Mouse (Mus musculus): ENCODE results near the gene Stk19.
A peak's percentile ranks its signal among the peaks of the same experiment; 100 is the strongest.
"Not testable (repeated sequence)": the region's sequence is repeated elsewhere in the genome, so short reads cannot be mapped to it uniquely, and the experiment has no call there.

The Stk19 gene

DNA sequence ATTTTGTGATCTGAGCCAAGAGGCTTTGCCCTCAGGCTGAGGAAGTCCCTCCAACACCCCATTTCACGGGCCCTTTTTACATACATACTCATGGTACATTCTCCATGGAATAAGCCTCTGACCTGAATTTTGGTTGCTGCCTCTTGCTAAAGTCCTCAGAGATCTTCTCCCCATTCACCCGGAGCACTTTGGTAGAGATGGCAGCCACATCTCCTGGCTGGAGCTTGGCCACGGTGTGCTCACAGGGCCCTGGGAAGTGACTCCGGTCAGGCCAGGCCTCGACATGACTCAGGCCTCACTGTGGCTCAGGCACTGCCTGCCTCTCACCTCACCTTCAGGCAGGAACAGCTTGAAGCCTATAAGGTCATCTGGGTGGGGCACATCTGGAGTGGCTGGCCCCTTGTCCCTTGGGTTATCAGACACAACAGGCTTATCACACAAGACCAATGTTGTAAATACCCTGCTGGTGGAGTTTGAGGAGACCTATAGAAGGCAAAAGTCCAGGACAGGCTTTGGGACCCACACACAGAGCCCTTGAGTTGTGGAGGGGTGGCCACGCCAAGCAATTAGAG lies 4.1 kb upstream of the Stk19 start:
- DNase-seq (ENCODE audit: low spot score): no peak

DNA sequence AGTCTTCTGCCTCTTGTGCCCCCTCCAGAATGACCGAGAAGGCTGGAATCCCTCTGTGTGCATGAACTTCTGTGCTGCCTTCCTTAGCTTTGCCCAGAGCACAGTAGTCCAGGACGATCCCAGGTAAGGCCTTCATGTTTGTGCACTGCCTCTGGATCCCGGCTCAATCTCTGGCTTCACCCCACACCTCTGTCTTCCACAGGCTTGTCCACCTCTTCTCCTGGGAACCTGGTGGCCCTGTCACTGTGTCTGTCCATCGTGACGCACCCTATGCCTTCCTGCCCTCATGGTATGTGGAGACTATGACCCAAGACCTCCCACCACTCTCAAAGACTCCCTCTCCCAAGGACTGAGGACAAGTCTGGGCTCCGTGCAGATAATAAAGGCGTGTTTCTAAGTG lies 2.0 kb upstream of the Stk19 start:
- no peak for DNase-seq (ENCODE audit: low spot score)

DNA sequence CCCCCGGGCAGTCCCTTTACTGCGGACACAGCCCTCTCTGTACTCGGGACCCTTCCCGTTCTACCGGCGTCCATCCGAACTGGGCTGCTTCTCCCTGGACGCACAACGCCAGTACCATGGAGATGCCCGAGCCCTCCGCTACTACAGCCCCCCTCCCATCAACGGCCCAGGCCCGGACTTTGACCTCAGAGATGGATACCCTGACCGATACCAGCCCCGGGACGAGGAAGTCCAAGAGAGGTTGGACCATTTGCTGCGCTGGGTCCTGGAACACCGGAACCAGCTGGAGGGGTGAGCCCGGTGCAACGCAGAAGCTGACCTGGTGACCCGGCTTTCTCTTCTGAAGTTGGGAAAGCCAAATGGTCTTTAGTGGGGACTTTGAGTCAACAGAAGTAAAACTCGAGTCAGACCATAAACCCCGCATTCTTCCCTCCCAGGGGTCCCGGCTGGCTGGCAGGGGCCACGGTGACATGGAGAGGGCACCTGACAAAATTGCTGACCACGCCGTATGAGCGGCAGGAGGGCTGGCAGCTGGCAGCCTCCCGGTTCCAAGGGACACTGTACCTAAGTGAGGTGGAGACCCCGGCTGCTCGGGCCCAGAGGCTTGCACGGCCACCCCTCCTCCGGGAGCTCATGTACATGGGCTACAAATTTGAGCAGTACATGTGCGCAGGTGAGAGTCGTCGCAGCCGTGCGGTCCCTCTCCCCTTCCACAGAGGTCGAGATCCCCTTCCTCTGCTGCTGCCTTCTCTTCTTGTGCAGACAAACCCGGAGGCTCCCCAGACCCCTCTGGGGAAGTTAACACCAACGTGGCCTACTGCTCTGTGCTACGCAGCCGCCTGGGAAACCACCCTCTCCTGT lies 949 bp upstream of the Stk19 start:
- DNase-seq (ENCODE audit: low spot score): no peak

DNA sequence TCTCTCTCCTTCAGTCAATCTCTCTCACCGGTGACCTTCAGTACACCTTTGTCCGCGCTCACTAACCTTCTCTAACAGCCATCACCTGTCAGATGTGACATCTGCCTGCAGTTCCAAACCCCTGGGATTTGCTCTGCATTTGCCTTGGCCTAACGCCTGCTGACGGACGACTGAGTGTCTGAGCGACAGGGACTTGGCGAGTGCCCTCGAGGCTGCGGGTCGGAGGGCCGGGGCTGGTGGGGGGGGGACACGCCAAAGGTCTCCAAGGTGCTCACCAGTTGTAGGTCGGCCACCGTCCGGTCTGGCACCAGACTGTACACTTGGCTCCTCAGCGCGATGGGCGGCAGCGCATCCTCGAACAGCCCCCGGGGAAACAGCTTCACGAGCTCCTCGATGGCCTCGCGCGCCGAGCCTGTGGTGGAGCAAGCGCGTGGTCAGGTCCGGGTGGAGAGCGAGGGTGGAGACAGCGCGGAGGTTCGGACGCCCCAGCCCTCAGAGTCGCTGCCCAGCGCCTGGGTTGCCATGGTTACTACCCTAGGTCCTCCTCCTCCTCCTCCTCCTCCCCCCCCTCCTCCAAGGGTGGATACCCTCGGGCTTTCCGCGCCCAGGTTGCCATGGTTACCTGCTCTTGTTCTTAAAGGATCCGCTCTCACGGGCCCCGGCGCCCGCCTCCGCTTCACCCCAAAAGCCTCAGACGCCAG lies 440 bp downstream of the Stk19 start:
- DNase-seq (ENCODE audit: low spot score): no peak

DNA sequence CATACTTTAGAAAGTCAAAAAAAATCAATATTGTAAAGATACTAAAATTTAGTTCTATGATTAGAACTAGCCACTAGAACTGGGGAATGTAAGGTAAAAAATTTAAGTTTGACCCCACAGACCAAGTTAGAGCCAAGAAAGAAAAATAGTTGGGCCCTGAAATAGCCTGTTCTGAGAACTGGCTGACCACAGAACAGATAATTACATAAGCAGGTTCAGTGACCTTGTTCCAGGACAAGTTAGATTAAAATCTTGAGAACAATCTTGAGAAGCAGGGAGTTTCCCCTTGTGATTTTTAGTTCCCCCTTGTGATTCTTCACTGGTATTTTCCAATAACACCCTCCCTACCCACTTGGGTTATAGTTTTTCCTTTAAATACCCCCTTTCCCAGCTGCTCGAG lies 6.0 kb downstream of the Stk19 start:
- not testable (repeated sequence) for DNase-seq (ENCODE audit: low spot score)

DNA sequence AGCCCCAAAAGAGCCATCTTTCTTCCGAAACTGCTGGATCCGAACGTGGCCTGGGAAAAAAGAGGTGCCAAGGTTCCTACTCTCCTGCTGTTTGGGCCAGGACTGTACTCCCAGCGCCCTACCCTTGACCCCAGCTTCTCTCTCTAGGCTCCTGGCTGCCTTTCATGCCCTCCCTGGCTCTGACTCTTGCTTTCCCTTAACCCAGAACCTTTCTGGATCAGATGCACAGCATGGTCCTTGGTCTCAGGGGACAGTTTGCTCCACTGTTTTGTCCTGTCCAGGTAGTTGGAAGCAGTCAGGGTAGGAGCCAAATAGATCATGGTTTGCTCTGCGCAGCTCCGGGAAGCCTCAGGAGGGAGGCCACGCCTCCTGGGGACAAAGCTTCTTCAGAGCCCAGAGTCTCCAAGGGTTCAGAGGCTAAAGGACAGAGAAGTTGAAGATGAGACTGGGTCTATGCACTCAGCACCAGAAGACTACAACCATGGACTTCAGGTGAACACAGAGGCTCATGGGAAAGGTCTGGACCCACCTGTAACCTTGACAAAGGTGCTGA lies 21.9 kb downstream of the Stk19 start:
- DNase-seq (ENCODE audit: low spot score): no peak

DNA sequence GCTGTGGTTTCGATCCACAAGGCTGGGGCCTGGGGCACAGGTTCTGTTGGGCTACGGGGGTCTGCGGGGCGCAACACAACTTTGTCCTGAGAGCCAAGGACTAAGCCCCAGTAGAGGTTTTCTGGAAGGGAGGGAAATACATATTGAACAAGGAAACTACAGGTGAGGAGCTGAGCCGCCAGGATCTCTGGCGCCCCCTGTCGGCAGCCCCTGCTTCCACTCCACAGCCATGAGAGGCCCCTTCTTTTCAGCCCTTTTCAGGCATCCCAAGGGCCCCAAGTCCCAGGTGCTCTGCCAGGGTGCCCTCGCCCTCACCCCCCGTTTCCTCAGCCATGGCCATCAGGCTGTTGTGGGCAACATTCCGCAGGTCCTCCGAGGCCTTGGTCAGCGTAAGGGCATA lies 23.0 kb downstream of the Stk19 start:
- DNase-seq (ENCODE audit: low spot score): peak; percentile 5

DNA sequence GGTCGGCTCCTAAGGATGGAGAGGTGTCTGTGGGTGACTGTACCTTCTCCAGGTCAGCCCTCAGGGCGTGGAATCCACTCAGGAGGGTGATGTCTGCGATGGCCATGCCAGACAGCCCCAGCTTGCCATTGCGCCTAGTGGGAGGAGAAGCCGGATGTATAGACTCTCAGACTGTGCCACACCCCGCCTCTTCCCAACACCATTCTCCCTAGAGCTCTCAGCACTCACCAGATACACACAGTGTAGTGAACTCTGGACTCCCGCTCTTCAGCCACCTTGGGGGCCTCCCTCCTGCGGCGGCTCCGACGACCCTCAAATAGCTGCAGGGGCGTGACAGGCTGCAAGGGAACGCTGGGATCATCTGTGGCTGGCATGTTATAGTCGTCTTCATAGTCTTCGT lies 25.5 kb downstream of the Stk19 start:
- DNase-seq (ENCODE audit: low spot score): no peak

DNA sequence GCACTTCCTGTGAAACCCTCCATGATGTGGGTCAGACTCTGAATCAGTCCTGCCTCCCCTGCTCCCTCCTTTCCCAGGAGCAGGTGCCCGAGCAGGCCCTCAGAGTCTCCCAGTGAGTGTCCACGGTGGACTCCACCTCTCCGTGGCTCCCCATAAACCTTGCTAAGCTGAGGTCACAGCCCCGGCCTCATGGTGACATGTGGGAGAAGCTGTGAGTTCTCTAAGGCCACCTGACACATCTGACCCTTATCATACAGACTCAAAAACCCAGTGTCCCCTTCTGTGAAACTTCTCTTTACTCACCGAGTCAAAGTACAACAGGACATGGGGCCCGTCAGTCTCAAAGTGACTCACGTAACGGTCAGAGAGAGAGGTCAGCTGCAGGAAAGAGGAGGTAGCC lies 25.9 kb downstream of the Stk19 start:
- DNase-seq (ENCODE audit: low spot score): not testable (repeated sequence)

DNA sequence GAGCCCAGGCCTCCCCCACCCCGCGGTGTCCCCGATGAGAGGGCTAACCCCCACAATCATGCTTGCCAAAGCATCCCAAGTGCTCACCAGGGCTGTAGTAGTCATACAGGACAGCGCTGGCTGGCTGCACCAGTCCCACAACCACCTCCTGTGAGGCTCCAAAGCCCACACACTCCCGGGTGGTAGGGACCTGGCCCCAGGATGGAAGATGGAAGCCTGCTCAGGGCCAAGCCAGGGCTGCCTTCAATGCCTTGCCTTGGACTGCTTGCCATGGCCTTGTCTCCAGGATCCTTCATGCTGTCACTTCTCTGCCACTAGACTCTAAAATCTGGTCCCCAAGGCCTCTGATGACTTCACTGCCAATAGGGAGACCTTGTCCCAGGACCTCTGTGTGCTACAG lies 26.3 kb downstream of the Stk19 start:
- DNase-seq (ENCODE audit: low spot score): not testable (repeated sequence)

DNA sequence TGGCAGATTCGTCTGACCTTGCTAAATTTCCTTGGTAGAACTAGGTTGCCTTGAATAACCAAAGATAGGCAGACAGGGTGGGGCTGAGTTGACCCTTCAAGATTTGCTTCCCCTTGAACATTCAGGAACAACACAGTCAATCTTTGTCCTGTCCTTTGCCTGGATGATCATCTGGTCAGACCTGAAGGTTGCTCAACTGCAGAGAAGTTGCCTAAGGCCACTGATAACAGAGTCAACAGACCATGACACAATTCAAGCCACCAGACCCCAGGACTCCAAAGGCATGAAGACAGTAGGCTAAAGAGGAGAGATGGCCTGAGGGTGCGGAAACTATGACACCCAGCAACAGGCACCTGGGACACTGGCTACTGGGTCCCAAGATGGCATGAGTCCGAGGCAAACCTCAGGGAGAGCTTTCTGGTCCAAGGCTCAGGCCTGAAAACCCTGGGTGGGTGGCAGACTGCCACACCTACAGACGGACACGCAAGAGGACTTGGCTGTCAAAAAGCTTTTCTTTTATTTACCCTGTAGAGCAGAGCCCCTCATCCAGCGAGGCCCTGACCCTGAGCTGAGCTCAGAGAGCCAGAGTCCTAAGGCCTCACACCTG lies 28.0 kb downstream of the Stk19 start:
- DNase-seq (ENCODE audit: low spot score): no peak

DNA sequence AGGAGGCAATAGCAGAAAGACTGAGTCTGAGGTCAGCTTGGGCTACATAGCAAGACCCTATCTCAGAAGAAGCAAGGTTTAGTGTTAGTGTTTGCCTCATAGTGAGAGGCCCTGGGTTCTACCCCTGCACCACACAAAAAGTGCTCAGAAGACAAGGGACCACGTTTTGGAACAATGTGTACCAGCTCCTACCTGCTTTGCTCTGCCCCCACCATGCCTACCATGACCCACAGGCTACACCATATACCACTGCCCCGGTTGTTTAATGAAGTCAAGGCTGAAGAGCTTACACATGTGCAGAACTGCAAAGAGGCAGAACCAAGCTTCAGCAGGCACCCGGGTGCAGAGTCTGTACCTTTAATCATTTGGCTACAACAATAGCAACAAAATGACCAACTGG lies 29.6 kb downstream of the Stk19 start:
- no peak for DNase-seq (ENCODE audit: low spot score)

DNA sequence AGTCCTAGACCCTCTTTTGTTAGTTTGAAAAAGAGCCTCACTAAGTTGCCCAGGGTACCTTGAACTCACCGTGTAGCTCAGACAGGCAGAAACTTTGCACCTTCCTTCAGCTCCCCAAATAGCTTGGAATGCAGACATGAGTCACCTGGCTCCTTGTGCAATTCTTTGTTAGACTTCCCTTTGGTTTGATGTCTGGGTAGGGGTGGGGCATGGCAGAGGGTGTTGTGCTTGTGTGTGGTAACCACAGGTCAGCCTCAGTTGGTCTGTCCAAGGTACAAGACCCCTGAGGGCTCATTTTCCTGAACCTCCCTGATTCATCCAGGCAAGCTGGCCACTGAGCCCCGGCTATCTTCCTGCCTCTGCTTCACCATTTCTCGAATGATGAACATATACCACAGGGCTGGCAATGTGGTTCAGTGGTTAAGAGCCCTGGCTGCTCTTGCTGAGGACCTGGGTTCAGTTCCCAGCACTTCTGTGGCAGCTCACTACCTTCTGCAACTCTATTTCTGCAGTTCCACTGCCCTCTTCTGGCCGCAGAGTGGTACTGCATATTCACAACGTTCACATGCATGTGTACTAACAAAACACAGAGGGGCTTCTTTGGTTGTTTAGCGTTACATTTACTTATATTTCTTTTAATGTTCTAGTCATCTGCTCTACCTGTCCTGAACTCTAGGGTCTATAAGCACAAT lies 31.7 kb downstream of the Stk19 start:
- no peak for DNase-seq (ENCODE audit: low spot score)

DNA sequence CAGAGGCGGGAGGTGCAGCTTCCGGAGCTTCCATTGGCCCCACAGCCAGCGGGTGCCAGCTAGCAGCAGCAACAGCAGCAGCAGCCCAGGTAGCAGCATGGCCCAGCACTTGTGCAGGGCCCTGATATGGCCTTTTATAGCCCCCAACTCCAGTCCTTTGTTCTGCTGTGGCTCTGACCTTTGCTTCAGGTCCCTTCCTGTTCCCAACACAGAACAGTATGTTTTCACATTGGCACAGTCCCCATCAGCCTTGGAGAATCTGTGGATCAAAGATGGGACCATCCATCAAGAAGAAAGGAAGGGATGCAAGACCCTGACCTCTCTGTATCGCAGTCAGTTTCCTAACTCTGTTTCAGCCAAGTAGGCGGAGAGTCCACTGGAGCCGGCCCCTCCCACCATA lies 32.4 kb downstream of the Stk19 start, which contains the start of gene Cyp21a1:
Gene Cyp21a1 (minus strand): TSS at position 261 of the 400 bp plus-strand sequence.
- not testable (repeated sequence) for DNase-seq (ENCODE audit: low spot score)

DNA sequence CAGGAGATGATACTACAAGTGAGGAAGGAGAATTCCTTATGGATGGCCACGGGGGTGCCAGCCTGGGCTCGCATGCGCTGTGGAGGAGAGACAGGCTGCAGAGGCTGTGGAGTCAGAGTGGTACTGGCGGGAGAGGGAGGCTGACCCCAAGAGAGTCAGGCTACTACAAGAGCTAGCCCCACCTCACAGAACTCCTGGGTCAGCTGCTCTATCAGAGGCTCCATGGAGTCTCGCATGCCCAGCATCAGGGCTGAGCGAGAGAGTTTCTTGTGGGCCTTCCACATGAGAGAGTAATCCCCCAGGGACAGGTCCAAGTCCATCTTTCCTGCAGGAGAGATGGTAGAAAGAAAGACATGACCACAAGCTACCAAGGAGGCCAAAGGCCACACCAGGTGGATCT lies 33.4 kb downstream of the Stk19 start:
- not testable (repeated sequence) for DNase-seq (ENCODE audit: low spot score)

DNA sequence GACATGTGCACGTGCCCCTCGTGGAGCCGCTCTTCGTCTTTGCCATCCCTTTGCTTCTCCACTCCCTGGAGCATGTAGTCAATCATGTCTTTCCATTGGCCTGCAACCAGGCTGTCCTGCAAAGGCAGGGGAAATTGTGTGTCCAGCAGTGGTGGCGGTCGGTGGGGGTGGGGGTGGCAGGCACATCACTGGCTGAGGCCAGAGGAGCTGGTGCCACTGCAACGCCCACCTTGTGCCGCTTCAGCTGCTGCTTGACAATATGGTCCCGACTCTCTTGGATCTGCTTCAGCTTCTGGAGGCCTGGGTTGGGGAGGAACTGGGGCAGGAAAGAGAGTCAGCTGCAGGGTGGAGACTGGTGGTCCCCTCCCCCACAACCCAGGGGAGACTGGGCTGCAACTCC lies 34.0 kb downstream of the Stk19 start:
- DNase-seq (ENCODE audit: low spot score): not testable (repeated sequence)

DNA sequence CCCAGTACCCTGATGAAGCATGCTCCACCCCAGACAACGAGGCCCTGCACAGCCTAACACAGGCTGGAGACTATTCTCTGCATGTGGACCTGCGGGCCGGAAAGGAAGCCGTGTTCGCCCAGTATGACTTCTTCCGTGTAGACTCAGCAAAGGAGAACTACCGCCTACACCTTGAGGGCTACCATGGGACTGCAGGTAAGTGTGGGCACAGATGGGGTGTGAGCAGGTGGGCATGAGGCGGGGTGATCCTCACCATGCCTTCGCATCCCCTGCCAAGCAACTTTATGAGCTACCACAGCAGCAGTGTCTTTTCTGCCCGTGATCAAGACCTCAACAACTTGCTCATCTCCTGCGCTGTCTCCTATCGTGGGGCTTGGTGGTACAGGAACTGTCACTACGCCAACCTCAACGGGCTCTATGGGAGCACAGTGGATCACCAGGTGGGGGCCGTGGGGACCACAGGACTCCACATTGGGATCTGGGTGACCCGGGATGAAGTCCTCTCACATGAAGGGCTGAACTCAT lies 35.9 kb downstream of the Stk19 start:
- DNase-seq (ENCODE audit: low spot score): not testable (repeated sequence)

DNA sequence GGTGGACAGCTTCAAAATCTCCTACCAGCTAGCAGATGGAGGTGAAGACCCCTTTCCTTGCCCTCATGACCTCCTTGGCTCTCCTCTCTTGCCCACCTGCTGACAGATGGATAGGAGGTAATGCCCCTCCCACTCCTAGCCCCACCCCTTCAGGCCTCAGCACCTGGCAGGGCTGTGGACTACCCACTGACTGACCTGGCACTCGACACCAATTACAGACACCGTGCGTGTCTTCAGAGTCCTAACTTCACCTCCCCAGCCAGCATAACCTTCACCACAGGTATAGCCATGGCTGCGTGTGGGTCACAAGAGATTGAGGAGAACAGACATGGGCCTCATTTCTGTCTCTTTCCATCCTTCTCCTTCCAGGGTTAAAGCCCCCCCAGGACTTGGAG lies 37.2 kb downstream of the Stk19 start:
- DNase-seq (ENCODE audit: low spot score): no peak

DNA sequence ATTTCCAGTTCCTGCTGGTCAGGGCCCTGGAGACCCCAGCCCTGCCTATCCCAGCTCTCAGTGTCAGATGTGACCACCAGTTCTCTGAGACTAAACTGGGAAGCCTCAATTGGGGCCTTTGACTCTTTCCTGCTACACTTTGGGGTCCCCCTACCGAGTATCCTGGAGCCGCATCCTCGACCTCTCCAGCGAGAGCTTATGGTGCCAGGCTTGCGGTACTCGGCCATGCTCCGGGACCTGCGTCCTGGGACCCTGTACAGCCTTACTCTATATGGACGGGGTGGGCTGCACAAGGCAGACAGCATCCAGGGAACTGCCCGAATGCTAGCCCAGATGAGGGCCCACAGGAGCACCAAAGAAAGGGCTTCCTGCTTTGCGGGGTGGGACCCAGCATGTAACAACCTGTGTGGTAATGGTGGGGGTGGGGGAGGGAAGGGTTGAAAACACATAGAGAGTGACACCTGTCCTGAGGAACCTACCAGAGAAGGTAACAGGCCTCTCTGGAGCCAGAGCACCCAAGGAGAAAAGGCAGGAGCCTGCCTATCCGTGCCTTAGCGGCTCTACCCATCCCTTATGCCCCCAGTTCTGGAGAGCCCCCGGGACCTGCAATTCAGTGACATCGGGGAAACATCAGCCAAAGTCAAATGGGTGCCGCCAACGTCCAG lies 37.7 kb downstream of the Stk19 start:
- no peak for DNase-seq (ENCODE audit: low spot score)

DNA sequence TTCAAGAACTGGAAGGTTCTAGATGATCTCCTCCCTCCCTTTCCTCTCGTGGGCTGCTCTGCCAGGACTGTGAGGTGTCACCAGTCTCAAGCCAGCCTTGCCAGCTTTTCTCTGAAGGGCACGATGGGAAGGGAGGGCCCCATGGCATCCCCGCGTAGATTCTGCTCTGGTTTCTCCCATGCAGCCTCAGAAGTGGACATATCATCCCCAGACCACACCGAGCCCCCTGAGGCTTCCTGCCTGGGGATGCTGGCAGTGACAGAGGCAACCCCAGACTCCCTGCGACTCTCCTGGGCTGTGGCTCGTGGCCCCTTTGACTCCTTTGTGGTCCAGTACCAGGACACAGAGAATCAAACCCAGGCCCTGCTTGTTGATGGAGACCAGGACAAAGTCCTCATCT lies 38.7 kb downstream of the Stk19 start:
- not testable (repeated sequence) for DNase-seq (ENCODE audit: low spot score)
